Mouse (Mus musculus): ENCODE results near the gene Pank1. TPM values are rescaled to one million over a fixed set of nuclear protein-coding genes. Genes with fewer than 3 reads are reported as not detected.

Gene Pank1
- polyA plus RNA-seq, 1 experiment from 2014 or later = 7.3 TPM

DNA sequence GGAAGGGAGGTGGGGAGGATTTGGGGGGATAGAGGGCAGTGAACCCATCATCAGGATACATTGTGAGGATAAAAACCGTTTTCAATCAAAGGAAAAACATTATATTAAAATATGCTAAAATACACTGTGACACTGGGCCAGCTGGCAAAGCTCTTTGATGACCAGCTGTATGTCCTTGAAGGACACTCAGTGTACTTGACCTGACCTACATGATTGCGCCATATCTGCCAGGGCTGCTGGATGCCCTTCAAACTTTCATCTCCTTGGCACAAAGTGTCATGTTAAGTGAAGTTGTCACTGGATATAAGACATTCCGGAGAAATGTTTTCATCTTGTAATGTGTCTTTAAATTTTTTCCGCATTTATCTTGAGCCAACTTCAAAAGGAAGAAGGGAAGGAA is 19.7 kb upstream of the Pank1 start:
- H3K4me3 ChIP-seq = no peak overlapping the region
- DNase-seq (ENCODE audit: extremely low spot score, low spot score) = no peak
- 89% methylated on average over 4 of the region's 4 CpGs for WGBS
- H3K36me3 ChIP-seq (replicated peaks) = no peaks in the 10 kb centered on the region
- no peaks in the 10 kb centered on the region for H3K4me1 ChIP-seq
- no peaks in the 10 kb centered on the region for H3K9me3 ChIP-seq
- no peak overlapping the region for H3K27ac ChIP-seq
- H3K27me3 ChIP-seq (ENCODE audit: poor library complexity, severe bottlenecking) = no peaks in the 10 kb centered on the region

DNA sequence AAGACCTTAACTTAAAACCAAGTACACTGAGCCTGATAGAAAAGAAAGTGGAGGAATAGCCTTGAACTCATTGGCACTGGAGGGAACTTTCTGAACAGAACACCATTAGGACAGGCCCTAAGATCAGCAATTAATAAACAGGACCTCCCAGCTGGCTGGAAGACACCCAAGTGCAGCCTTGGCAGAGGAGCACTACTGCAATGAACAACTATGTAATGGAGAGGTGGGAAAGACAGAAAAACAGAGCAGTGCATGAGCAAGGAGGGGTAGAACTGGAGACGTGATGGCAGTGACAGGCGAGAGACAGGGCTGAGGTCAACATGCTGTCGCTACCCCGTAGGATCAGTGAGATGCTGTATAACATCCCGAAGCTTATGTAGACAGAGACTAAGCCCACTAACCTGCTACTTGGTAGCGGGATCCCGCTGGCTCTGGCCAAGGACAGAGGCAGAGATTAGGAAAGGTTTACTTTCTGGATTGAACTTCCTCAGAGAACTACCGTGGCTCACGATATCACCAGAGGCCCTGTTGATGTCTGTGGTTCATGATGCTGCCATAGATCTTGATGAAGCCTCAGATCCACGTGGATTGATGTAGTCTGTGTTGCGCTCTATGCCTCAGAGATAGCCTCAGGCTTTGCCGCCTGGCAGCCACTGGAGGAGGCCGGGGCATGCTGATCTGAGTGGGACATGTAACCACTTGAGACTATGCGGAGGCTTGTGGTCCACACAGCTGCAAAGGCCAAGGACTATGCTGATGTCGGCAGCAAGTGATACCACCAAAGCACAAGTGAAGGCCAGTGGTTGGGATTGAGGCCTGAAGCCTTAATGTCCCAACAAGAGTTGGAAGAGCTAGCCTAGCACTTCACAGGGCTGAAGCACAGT is 18.1 kb upstream of the Pank1 start:
- WGBS = 91% methylated on average over 15 of the region's 15 CpGs
- no peaks in the 10 kb centered on the region for H3K27me3 ChIP-seq (ENCODE audit: poor library complexity, severe bottlenecking)
- no peak overlapping the region for H3K4me3 ChIP-seq
- no peak for DNase-seq (ENCODE audit: extremely low spot score, low spot score)
- H3K4me1 ChIP-seq = no peaks in the 10 kb centered on the region
- no peaks in the 10 kb centered on the region for H3K9me3 ChIP-seq
- no peak overlapping the region for H3K27ac ChIP-seq
- H3K36me3 ChIP-seq (replicated peaks) = no peaks in the 10 kb centered on the region

DNA sequence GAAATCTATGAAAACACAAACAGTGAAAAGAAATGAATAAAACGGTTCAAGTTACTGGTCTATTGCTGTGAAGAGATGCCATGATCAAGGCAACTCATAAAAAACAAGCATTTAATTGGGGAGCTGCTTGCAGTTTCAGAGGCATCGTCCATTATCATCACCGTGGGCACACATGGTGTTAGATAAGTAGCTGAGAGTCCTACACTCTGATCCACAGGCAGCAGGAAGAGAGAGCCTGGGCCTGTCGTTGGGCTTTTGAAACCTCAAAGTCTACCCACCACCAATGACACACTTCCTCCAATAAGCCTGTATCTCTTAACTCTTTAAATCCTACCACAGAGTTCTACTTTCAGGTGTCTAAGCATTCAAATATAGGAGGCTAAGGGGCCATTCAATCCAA is 15.8 kb upstream of the Pank1 start:
- no peaks in the 10 kb centered on the region for H3K27me3 ChIP-seq (ENCODE audit: poor library complexity, severe bottlenecking)
- DNase-seq (ENCODE audit: extremely low spot score, low spot score) = no peak
- H3K27ac ChIP-seq = no peak overlapping the region
- no peak overlapping the region for H3K4me3 ChIP-seq
- H3K36me3 ChIP-seq (replicated peaks) = no peaks in the 10 kb centered on the region
- H3K4me1 ChIP-seq = no peaks in the 10 kb centered on the region
- no peaks in the 10 kb centered on the region for H3K9me3 ChIP-seq
- 89% methylated on average over 4 of the region's 4 CpGs for WGBS

DNA sequence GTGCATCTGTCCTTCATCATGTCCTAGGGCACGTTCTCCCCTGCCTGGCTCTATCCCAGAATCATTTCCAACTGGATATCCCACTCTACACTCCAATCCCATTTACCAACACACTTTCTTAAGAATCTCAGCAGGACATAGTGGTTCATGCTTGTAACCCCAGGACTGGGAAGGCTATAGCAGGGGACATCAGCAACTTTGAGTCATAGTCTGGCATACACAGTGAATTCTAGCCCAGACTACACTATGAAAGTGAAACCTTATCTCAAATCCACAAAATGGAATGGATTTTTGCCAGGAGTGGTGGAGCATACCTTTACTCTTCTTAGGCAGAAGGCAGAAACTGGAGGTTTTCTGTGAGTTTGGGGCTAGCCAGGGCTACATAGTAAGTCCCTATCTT is 12.3 kb upstream of the Pank1 start:
- Histone ChIP-seq H3K27me3 (ENCODE audit: poor library complexity, severe bottlenecking) (no peaks in the 10 kb centered on the region), H3K9me3 (no peaks in the 10 kb centered on the region), H3K27ac (no peak overlapping the region), H3K4me3 (no peak overlapping the region), H3K4me1 (no peaks in the 10 kb centered on the region), H3K36me3 (replicated peaks) (no peaks in the 10 kb centered on the region)
- DNase-seq (ENCODE audit: extremely low spot score, low spot score) = no peak
- 88% methylated on average over 1 of the region's 1 CpGs for WGBS

DNA sequence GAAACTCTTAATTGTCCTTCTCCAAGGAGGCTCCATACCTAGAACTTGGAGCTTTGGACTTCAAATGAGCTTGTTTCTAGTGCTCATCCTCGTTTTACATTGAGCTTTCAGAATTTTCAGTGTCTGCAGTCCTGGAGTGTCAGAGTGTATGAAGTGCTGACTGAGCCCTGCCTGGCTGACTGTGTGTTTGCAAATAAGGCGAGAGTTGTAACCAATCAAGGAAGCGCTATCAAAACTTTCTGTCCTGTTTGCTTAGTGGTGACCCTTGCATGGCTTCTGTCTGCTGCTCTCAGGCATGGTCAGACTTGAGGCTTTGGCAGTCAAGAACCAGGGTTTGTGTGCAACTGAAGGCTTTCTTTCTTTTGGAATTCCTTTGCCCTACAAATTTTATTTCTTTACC is 11.7 kb upstream of the Pank1 start:
- DNase-seq (ENCODE audit: extremely low spot score, low spot score) = no peak
- no peaks in the 10 kb centered on the region for H3K4me1 ChIP-seq
- no peaks in the 10 kb centered on the region for H3K27me3 ChIP-seq (ENCODE audit: poor library complexity, severe bottlenecking)
- H3K27ac ChIP-seq = no peak overlapping the region
- no peaks in the 10 kb centered on the region for H3K9me3 ChIP-seq
- no peak overlapping the region for H3K4me3 ChIP-seq
- WGBS = 82% methylated on average over 3 of the region's 3 CpGs
- no peaks in the 10 kb centered on the region for H3K36me3 ChIP-seq (replicated peaks)

DNA sequence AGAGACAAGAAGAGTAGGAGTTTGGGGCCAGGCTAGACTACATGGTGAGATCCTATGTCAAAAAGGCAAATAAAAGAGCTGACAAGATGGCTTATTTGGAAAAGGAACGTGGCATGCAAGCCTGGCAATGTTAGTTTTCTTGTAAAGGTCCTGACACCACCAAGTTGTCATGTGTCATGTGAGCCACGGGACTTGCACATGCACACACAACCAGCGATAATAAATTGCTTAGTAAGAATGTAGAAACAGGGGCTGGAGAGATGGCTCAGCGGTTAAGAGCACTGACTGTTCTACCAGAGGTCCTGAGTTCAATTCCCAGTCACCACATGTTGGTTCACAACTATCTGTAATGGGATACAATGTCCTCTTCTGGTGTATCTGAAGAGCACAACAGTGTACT is 7.1 kb upstream of the Pank1 start:
- no peaks in the 10 kb centered on the region for H3K9me3 ChIP-seq
- no peak overlapping the region for H3K4me3 ChIP-seq
- H3K27me3 ChIP-seq (ENCODE audit: poor library complexity, severe bottlenecking) = no peaks in the 10 kb centered on the region
- H3K27ac ChIP-seq = no peak overlapping the region
- H3K36me3 ChIP-seq (replicated peaks) = no peaks in the 10 kb centered on the region
- no peak for DNase-seq (ENCODE audit: extremely low spot score, low spot score)
- no peaks in the 10 kb centered on the region for H3K4me1 ChIP-seq
- WGBS = 92% methylated on average over 4 of the region's 4 CpGs

DNA sequence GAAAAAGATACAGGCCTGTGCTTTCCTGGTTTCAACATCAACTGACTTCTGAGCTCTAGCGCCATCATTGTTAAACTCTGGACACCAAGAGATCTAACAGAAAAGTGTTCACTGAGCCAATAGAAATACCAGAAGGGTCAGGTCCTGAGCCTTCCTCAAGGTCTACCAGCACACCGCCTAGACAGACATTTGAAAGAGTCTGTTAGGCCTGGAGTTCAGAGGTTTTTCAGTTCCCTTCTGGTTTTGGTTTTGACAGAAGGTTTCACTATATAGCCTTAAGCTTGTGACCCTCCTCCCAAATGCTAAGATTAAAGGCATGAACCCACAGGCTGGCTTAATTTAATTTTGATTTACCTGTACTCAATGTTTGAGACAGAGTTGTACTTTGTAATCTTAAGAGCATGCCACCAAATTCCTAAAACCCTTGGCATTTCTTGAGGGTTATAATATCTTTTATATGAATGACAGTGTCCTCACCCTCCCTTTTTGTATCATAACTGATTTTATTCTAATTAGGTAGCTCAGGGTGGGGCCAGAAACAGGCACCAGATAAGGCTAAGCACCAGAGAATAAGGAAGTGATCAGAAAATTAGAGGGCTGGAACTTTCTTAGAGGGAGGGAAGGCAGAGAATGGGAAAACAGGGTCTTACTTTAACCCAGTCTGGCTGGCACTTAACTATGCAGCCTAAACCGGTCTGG is 4.4 kb upstream of the Pank1 start:
- no peak overlapping the region for H3K4me3 ChIP-seq
- H3K27me3 ChIP-seq (ENCODE audit: poor library complexity, severe bottlenecking) = no peaks in the 10 kb centered on the region
- no peaks in the 10 kb centered on the region for H3K36me3 ChIP-seq (replicated peaks)
- peaks cover 15% of the 10 kb centered on the region for H3K4me1 ChIP-seq
- H3K9me3 ChIP-seq = no peaks in the 10 kb centered on the region
- DNase-seq (ENCODE audit: extremely low spot score, low spot score) = no peak
- no peak overlapping the region for H3K27ac ChIP-seq
- WGBS = 82% methylated on average over 3 of the region's 3 CpGs

DNA sequence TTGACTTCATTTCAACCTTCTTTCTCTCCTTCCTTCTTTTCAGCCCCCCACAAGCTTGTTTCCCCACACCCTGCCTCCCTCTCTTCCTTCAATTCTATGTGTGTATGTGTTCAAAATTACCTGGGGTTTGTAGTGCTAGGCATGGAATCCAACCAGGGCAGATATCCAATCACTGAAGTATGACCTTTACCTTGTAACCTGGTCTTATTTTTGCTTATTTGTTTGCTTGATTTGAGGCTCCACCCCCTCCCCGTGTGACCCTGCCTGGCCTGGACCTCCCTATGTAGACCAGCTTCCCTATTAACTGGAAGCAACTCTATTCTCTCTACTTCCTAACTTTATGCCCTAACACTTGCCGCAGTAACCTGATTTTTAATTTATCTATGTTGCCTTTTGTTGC is 3.2 kb upstream of the Pank1 start:
- Histone ChIP-seq H3K9me3 (no peaks in the 10 kb centered on the region), H3K4me3 (no peak overlapping the region), H3K4me1 (peaks cover 19% of the 10 kb centered on the region), H3K36me3 (replicated peaks) (no peaks in the 10 kb centered on the region), H3K27me3 (ENCODE audit: poor library complexity, severe bottlenecking) (no peaks in the 10 kb centered on the region), H3K27ac (no peak overlapping the region)
- WGBS = 84% methylated on average over 2 of the region's 2 CpGs
- DNase-seq (ENCODE audit: extremely low spot score, low spot score) = no peak

DNA sequence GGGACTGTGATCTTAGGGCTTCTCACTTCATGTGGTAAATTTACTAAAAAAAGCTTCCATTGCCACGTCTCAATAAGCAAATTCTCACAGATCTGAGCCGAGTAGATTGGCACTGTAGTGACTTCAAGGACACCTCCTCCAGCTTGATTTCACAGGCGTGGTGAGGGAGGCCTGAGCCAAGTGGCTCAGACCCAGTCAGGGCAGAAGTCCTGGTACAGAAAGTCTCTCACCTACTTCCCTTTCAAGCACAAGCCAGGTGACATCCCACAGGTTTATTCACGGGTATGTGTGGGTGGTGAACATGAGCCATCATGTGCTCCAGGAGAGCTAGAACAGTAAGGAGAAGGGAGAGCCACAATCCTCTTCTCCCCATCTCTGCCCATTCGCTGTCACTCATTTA is 1.9 kb upstream of the Pank1 start:
- H3K4me3 ChIP-seq = no peak overlapping the region
- no peaks in the 10 kb centered on the region for H3K27me3 ChIP-seq (ENCODE audit: poor library complexity, severe bottlenecking)
- H3K9me3 ChIP-seq = no peaks in the 10 kb centered on the region
- H3K4me1 ChIP-seq = peaks cover 28% of the 10 kb centered on the region
- no peak overlapping the region for H3K27ac ChIP-seq
- WGBS = 86% methylated on average over 5 of the region's 5 CpGs
- DNase-seq (ENCODE audit: extremely low spot score, low spot score) = no peak
- no peaks in the 10 kb centered on the region for H3K36me3 ChIP-seq (replicated peaks)

DNA sequence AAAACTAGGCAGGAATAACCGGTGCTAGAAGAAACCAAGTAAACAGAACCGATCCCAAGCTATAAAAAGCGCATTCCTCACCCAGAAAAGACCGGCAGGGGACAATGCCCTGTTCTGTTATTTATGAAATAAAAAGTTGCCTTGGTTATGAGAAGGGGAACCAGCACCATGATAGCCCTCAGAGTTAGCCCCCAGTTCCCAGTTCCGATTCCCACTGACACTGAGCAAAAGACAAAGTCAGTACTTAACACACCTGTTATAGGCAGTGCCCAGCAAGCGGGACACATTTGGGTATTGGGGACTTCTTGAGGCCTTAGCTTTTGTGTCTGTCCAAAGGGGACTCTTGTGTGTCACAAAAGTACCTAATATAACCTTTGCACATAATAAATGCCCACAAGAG is 369 bp upstream of the Pank1 start:
- H3K4me3 ChIP-seq = peak overlapping the region; percentile 88
- no peaks in the 10 kb centered on the region for H3K9me3 ChIP-seq
- H3K36me3 ChIP-seq (replicated peaks) = no peaks in the 10 kb centered on the region
- peak overlapping the region; percentile 99 for H3K27ac ChIP-seq
- 33% methylated on average over 6 of the region's 6 CpGs for WGBS
- no peaks in the 10 kb centered on the region for H3K27me3 ChIP-seq (ENCODE audit: poor library complexity, severe bottlenecking)
- DNase-seq (ENCODE audit: extremely low spot score, low spot score) = no peak
- peaks cover 28% of the 10 kb centered on the region for H3K4me1 ChIP-seq

DNA sequence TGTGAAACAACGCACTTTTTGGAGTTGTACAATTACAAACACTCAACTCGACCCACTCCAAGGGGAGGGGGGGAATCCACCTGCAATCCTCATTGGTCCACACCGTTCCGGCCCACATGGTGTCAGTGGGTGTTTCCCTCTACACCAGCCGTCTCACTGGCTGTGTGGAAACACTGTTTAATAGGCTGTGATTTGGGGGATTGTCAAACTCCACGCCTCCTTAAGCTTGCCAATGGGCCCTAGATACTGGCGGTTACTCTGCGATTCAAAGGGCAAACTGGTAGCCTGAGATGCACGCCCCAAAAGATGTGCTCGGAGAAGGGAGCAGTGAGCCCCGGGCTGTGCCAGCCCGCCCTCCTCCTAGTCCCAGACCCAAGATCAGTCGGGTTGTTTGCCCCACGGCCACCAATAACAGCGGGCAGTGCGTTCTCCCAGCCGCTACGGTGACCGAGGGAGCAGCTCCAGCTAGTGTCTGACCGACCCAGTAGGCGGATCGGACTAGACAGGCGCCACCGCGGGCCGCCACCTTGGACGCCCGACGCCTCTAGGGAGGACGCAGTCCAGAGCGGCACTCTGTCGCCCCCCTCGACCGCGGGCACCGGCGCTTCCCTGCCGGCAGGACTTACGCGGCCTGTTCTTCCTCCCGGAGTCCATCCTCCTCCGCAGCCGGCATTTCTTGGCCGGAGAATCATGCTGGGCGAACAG is 1.2 kb downstream of the Pank1 start:
- Histone ChIP-seq H3K4me3 (peak overlapping the region; percentile 88), H3K9me3 (no peaks in the 10 kb centered on the region), H3K27me3 (ENCODE audit: poor library complexity, severe bottlenecking) (no peaks in the 10 kb centered on the region), H3K4me1 (peaks cover 28% of the 10 kb centered on the region), H3K27ac (peak overlapping the region; percentile 99), H3K36me3 (replicated peaks) (no peaks in the 10 kb centered on the region)
- DNase-seq (ENCODE audit: extremely low spot score, low spot score) = peak; percentile 81
- under 1% methylated on average over 45 of the region's 45 CpGs for WGBS

DNA sequence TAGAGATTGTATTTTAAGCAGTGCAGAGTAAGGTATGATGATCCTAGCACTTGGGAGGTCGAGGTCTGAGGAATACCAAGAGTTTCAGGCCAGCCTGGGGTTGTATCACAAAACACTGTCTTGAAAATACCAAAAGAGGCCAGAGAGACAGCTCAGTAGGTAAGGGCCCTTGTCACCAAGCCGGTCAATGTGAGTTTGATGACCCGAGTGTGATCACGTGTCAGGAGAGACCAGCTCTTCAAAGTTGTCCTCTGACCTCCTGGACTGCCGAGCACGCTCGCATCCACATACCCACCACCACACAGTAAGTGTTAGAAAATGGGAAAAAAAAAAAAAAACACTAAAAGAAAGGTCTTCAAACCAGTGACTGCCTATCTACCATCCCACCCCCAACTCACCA is 2.6 kb downstream of the Pank1 start:
- no peaks in the 10 kb centered on the region for H3K9me3 ChIP-seq
- no peak overlapping the region for H3K27ac ChIP-seq
- H3K4me1 ChIP-seq = peaks cover 28% of the 10 kb centered on the region
- no peaks in the 10 kb centered on the region for H3K36me3 ChIP-seq (replicated peaks)
- H3K4me3 ChIP-seq = peak overlapping the region; percentile 88; the same call in 1 of the 2 replicates
- no peaks in the 10 kb centered on the region for H3K27me3 ChIP-seq (ENCODE audit: poor library complexity, severe bottlenecking)
- 88% methylated on average over 7 of the region's 7 CpGs for WGBS
- DNase-seq (ENCODE audit: extremely low spot score, low spot score) = no peak

DNA sequence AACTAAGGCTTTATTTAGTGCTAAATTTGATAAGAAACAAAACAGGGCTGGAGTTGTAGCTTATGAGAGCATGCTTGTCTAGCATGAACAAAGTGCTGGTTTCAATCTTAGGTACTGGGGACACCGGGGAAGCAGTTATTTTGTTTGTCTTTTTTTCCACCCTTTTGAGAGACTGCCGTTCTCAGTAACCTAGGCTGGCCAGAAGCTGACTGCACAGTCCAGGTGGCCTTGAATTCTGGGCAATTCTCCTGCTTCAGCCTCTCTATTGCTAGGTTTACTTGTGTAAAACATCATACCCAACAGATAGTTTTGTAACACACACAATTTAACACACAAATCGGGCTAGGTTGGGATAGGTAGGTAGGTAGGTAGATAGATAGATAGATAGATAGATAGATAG is 9.9 kb downstream of the Pank1 start:
- no peak overlapping the region for H3K4me3 ChIP-seq
- H3K27ac ChIP-seq = no peak overlapping the region
- no peak for DNase-seq (ENCODE audit: extremely low spot score, low spot score)
- no peaks in the 10 kb centered on the region for H3K27me3 ChIP-seq (ENCODE audit: poor library complexity, severe bottlenecking)
- 84% methylated on average over 3 of the region's 3 CpGs for WGBS
- H3K9me3 ChIP-seq = peaks cover 6% of the 10 kb centered on the region; the same call in 1 of the 2 replicates
- H3K36me3 ChIP-seq (replicated peaks) = no peaks in the 10 kb centered on the region
- H3K4me1 ChIP-seq = no peaks in the 10 kb centered on the region

Data from forebrain, embryonic 10.5 days (tissue).